Mouse (Mus musculus): ENCODE measurements around the gene Fbxl13. TPM values are rescaled to one million over a fixed set of nuclear protein-coding genes. Genes with fewer than 3 reads are reported as not detected.

Fbxl13 gene
- polyA plus RNA-seq, 1 experiment from 2014 or later: 0.26 TPM

DNA sequence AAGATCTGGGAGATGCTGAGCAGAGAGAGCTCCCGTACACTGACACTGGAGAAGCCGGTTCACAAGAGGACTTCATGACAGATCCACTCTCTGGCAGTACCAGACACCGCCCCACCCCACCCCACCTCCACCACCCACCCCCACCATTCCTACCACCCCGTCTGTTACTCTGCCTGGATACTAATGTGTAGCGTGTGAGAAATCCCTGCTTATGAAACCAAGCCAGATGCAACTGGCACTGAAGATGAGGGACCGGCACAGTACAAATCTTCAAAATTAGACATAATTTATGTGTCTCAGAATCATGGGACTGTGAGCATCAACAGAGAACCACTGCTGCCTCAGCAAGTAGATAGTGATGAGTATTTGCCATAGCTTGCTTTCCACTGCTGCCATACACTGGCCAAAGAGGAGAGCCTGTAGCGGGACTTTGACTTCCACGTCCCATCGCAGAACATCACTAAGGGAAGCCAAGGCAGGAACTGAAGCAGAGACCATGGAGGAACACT, 52.2 kb downstream of the Fbxl13 start:
- Histone ChIP-seq H3K9me3 (no peaks in the 10 kb centered on the region), H3K27me3 (ENCODE audit: insufficient read depth, poor library complexity, severe bottlenecking) (no peaks in the 10 kb centered on the region), H3K4me3 (no peak overlapping the region), H3K27ac (no peak overlapping the region), H3K4me1 (0 out of 2 replicates have a peak, but pooled peaks cover 1% of the 10 kb centered on the region), H3K36me3 (no peaks in the 10 kb centered on the region)
- 81% methylated on average over 9 of the region's 9 CpGs for WGBS
- no peak for DNase-seq (ENCODE audit: low spot score)

DNA sequence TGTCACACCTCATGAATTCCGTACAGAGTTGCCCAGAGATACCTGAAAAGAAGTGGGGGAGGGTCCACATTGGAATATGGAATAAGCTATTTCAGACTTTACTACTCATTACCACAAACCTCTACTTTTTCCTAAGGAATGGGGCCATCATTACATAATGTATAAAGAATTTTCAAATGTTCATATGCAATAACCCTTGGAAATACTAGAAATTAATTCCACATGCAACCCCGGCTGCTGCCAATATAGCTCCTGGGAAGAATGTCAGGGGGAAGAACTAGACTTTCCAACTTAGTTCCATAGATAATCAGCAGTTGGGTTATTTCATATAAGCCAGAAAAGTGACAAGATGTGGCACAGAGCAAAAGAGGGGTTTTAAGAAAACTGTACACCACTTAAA, 53.3 kb downstream of the Fbxl13 start:
- Histone ChIP-seq H3K27me3 (ENCODE audit: insufficient read depth, poor library complexity, severe bottlenecking) (no peaks in the 10 kb centered on the region), H3K36me3 (no peaks in the 10 kb centered on the region), H3K4me1 (0 out of 2 replicates have a peak, but pooled peaks cover 6% of the 10 kb centered on the region), H3K27ac (no peak overlapping the region), H3K4me3 (no peak overlapping the region), H3K9me3 (no peaks in the 10 kb centered on the region)
- no peak for DNase-seq (ENCODE audit: low spot score)
- WGBS: 77% methylated on average over 2 of the region's 2 CpGs

DNA sequence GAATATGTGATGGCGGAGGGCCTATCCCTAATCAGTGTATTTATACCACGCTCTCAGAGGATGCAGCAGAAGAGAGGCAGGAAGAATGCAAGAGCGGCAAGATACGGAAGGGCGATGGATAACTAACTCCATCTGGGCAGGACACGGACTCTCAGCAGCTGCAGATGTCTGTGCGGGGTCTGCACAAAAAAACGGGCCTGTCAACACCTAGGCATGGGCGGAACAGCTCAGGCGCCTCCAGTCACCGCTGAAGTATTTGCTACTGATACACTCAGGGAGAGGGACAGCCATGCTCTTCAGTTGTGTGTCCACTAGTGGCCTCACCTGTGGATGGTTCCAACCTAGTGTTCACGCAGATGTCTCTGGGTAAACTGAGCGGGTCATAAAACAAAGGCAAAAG, 57.2 kb downstream of the Fbxl13 start:
- no peaks in the 10 kb centered on the region for H3K36me3 ChIP-seq
- H3K27ac ChIP-seq: no peak overlapping the region
- H3K4me3 ChIP-seq: 0 out of 2 replicates have a peak overlapping the region, but pooled peaks have one; percentile 12
- no peaks in the 10 kb centered on the region for H3K9me3 ChIP-seq
- H3K4me1 ChIP-seq: 0 out of 2 replicates have a peak, but pooled peaks cover 6% of the 10 kb centered on the region
- 47% methylated on average over 13 of the region's 13 CpGs for WGBS
- H3K27me3 ChIP-seq (ENCODE audit: insufficient read depth, poor library complexity, severe bottlenecking): no peaks in the 10 kb centered on the region
- DNase-seq (ENCODE audit: low spot score): peak; percentile 83

DNA sequence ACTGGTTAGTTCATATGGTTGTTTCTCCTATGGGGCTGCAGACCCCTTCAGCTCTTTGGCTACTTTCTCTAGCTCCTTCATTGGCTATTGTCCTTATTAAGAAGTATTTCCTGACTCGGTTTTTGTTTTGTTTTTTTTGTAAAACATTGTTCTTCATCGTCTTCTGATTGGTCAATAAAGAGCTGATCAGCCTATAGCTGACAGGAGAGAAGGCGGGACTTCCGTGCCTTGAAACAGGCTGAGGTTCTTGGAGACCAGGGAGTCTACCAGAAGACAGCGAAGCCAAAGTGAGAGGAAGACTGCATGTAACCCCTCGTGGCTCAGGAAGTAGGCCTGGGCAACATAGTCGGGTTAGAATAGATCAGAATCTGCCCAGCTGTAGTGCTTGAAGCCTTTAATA, 57.8 kb downstream of the Fbxl13 start:
- peaks cover 8% of the 10 kb centered on the region; the same call in 1 of the 2 replicates for H3K4me1 ChIP-seq
- 63% methylated on average over 7 of the region's 7 CpGs for WGBS
- H3K36me3 ChIP-seq: no peaks in the 10 kb centered on the region
- H3K27me3 ChIP-seq (ENCODE audit: insufficient read depth, poor library complexity, severe bottlenecking): no peaks in the 10 kb centered on the region
- DNase-seq (ENCODE audit: low spot score): no peak
- H3K27ac ChIP-seq: no peak overlapping the region
- no peaks in the 10 kb centered on the region for H3K9me3 ChIP-seq
- no peak overlapping the region for H3K4me3 ChIP-seq

DNA sequence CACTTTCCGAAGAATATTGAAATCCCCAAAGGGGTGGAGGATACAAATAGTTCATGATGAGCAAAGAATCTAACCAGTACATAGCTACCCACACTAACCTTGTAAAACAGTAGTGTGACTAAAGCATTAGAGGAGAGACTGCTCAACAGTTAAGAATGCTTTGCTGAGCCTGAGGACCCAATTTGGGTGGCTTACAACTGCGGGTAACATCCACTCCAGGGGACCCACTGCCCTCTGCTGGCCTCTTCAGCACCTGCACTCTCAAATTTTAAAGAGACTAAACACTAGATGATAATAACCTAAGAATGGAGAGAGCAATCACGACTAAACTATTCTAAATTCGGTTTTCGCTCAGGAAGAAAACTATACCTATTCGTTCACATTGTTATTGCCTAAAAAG, 58.7 kb downstream of the Fbxl13 start:
- Histone ChIP-seq H3K4me1 (peaks cover 11% of the 10 kb centered on the region; the same call in 1 of the 2 replicates), H3K27me3 (ENCODE audit: insufficient read depth, poor library complexity, severe bottlenecking) (no peaks in the 10 kb centered on the region), H3K9me3 (no peaks in the 10 kb centered on the region), H3K36me3 (no peaks in the 10 kb centered on the region), H3K4me3 (no peak overlapping the region), H3K27ac (no peak overlapping the region)
- WGBS: 51% methylated on average over 6 of the region's 6 CpGs
- no peak for DNase-seq (ENCODE audit: low spot score)

DNA sequence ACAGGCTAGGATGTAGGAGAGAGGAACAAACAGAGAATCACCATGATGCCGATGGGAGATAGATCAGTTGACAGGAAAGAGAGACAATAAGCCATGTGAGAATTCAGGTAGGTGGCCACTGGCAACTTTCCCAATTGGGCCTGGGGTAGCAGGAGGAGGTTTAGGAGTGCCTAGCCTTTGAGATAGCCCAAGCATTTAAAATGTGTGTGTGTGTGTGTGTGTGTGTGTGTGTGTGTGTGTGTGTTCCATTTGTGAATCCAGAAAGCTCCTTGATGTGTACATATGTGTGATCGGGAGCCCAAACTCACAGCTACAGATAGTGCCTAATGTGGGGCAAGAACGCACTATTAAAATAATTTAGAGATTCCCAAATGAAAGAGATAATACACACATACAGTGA, 67.3 kb downstream of the Fbxl13 start:
- no peaks in the 10 kb centered on the region for H3K27me3 ChIP-seq (ENCODE audit: insufficient read depth, poor library complexity, severe bottlenecking)
- DNase-seq (ENCODE audit: low spot score): no peak
- H3K4me3 ChIP-seq: no peak overlapping the region
- WGBS: 80% methylated on average over 3 of the region's 3 CpGs
- no peak overlapping the region for H3K27ac ChIP-seq
- H3K36me3 ChIP-seq: no peaks in the 10 kb centered on the region
- no peaks in the 10 kb centered on the region for H3K9me3 ChIP-seq
- H3K4me1 ChIP-seq: peaks cover 13% of the 10 kb centered on the region; the same call in 1 of the 2 replicates

DNA sequence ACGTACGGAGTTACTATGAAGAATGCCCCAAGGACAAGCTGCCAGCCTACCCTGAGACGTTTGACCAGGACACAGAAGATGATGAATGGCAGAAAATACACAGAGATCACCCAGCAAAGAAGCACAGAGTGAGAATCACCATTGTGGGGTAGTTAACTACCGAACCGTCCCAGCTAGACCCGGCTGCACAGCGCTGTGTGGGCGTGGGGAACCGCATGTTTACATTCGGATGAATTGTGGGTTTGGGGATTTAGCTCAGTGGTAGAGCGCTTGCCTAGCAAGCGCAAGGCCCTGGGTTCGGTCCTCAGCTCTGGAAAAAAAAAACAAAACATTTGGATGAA, 70.3 kb downstream of the Fbxl13 start:
- Histone ChIP-seq H3K27ac (no peak overlapping the region), H3K4me3 (no peak overlapping the region), H3K4me1 (peaks cover 11% of the 10 kb centered on the region; the same call in 1 of the 2 replicates), H3K36me3 (no peaks in the 10 kb centered on the region), H3K27me3 (ENCODE audit: insufficient read depth, poor library complexity, severe bottlenecking) (no peaks in the 10 kb centered on the region), H3K9me3 (no peaks in the 10 kb centered on the region)
- no peak for DNase-seq (ENCODE audit: low spot score)
- 85% methylated on average over 13 of the region's 13 CpGs for WGBS

DNA sequence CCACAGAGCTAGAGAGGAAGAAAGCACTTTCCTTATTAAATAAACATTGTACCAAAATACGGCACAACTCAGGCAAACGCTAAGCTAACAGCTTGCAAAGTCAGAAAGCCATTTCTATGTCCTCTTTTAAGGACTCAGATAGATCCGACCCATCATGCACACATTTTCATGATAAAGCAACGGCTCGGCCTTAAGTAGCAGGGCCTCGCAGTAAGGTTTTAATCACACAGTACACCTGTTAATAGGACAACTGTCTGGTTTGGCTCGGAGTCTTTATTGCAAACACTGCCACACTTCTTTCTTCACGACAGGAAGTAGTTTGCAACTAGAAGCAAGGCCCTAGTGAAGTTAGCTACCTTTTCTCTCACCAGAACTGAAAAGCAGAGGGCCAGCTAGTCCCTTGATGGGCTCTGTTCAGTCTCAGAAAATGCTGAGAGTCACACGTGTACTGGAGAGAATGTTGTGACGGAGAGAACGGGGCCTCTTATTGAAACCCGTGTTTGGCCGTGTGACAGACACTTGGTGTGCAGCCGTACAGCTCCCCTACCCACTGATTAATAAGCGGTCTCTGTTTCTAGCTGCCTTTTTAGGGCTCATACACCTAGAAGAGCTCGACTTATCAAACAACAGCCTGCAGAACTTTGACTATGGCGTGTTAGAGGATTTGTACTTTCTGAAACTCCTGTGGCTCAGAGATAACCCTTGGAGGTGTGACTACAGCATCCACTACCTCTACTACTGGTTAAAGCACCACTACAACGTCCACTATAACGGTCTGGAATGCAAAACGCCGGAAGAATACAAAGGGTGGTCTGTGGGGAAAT, 70.8 kb downstream of the Fbxl13 start:
- Histone ChIP-seq H3K36me3 (no peaks in the 10 kb centered on the region), H3K27ac (peak overlapping the region; percentile 29; the same call in 1 of the 2 replicates), H3K9me3 (no peaks in the 10 kb centered on the region), H3K4me3 (no peak overlapping the region), H3K27me3 (ENCODE audit: insufficient read depth, poor library complexity, severe bottlenecking) (no peaks in the 10 kb centered on the region), H3K4me1 (peaks cover 11% of the 10 kb centered on the region; the same call in 1 of the 2 replicates)
- WGBS: 68% methylated on average over 21 of the region's 21 CpGs
- no peak for DNase-seq (ENCODE audit: low spot score)

DNA sequence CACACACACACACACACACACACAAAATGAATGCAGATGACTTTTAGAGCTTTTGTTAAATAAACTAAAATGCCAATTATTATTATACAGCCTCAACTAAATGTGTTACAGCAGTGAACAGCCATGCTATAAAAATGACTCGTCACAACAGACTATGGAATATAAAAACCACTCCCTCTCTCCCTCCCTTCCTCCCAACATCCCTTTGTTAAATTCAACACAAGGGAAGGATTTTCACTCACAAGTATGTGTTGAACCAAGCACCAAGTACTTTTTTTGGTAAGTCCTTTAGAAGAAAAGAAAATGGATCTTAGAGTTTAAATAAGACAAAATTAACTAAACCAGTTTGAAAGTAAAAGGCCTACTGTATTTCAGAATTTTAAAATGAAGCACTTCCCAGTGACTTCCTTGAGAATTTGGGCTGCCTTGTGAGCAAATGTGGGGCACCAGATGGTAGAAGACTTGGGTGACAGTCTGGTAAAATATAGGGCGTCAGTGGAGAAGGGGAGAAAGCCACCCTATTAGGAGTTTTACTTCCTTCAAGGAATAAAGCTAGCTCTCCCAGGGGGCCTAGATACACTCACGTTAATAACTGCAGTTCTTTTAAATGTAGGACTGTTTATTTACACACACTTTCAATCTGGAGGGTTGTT, 72.5 kb downstream of the Fbxl13 start:
- H3K27ac ChIP-seq: no peak overlapping the region
- H3K27me3 ChIP-seq (ENCODE audit: insufficient read depth, poor library complexity, severe bottlenecking): no peaks in the 10 kb centered on the region
- DNase-seq (ENCODE audit: low spot score): no peak
- no peaks in the 10 kb centered on the region for H3K9me3 ChIP-seq
- WGBS: 83% methylated on average over 3 of the region's 3 CpGs
- peaks cover 11% of the 10 kb centered on the region; the same call in 1 of the 2 replicates for H3K4me1 ChIP-seq
- no peak overlapping the region for H3K4me3 ChIP-seq
- H3K36me3 ChIP-seq: no peaks in the 10 kb centered on the region

DNA sequence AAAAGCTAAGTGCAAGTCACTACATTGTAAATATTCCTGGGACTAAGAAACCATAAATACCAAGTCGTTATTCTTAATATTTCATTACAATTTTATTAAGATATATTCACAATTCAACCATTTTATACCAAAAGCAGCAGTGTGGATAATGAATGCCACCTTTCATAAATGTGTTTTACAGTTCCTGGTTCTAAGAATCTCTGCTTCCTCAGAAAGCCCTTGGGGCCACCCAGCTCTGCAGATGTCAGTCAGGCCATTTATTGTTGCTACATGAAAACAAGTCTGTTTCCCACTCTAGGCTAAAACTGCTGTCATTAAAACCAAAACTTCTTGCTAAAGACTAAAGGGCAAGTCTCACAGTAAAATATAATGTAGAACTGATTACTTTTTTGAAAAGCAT, 77.7 kb downstream of the Fbxl13 start:
- H3K27me3 ChIP-seq (ENCODE audit: insufficient read depth, poor library complexity, severe bottlenecking): no peaks in the 10 kb centered on the region
- 68% methylated on average over 1 of the region's 1 CpGs for WGBS
- H3K9me3 ChIP-seq: no peaks in the 10 kb centered on the region
- H3K27ac ChIP-seq: no peak overlapping the region
- no peak overlapping the region for H3K4me3 ChIP-seq
- H3K36me3 ChIP-seq: no peaks in the 10 kb centered on the region
- peaks cover 7% of the 10 kb centered on the region; the same call in 1 of the 2 replicates for H3K4me1 ChIP-seq
- DNase-seq (ENCODE audit: low spot score): no peak

DNA sequence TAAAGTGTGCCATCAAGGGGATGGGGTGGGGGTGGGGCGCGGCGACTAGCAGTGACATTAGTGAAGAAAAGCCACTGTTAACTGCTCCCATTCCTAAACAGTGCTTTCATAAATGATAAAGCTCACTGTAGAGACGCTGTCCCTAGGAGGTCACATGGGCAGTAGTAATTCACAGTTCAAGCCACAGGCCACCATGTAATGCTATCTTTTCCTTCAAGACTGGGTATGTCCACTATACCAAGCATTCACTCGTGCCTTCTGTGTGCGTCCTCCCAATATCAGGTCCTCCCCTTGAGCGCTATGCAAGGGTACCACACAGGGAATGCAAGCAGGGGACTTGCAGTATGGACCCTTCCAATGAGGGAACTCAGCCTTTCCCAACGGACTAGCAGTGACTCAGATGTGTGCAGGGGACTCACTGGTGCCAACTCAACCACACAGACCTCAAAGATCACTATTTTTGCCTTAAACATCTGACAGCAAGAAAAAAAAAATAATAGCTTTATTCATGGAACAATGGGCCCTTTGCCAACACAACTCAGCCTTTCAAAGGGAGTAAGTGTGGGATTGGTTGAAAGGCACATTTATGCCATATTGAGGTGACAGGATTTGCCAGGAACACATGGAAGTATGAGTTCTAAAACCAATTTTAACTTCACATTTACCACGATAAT, 79.9 kb downstream of the Fbxl13 start:
- DNase-seq (ENCODE audit: low spot score): no peak
- H3K27ac ChIP-seq: no peak overlapping the region
- H3K27me3 ChIP-seq (ENCODE audit: insufficient read depth, poor library complexity, severe bottlenecking): no peaks in the 10 kb centered on the region
- peaks cover 10% of the 10 kb centered on the region; the same call in 1 of the 2 replicates for H3K4me1 ChIP-seq
- H3K36me3 ChIP-seq: no peaks in the 10 kb centered on the region
- no peak overlapping the region for H3K4me3 ChIP-seq
- WGBS: 84% methylated on average over 9 of the region's 9 CpGs
- H3K9me3 ChIP-seq: no peaks in the 10 kb centered on the region

DNA sequence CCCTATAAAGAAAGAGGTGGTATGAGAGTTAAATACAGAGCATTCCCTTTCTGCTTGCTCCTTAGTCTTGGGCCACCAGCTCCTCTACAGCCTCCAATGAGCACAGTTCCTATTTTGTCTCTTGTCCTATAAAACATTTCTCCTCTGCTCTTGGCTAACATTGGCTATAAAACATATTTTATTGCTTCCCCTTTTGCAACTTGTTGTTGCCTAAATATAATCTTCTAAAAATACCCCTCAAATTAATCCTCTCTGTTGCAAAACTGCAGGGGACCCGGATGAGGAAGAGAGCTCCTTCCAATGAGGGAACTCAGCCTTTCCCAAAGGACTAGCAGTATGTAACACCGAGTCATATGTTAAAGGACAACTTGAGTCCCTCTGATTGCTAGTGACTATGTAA, 81.5 kb downstream of the Fbxl13 start:
- DNase-seq (ENCODE audit: low spot score): no peak
- WGBS: 83% methylated on average over 2 of the region's 2 CpGs

DNA sequence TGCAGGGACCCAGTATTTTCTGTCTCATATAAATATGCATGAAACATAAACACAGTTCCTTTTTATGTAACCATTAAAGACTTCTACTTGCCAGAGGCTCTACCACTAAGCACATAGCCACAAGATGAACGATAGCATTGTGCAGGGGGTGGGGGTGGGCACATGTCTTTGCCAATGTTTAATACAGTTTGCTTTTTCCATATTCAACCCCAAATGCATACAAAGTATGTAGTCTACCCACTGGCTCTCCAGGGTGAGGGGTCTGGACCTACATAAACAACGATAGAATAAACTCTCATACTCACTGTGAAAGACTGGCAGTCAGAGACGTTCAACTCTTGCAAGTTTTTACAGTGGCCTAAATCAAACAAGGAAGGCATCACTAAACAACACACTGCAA, 88.9 kb downstream of the Fbxl13 start:
- WGBS: 89% methylated on average over 3 of the region's 3 CpGs
- 0 out of 2 replicates have a peak, but pooled peaks cover 13% of the 10 kb centered on the region for H3K4me1 ChIP-seq
- H3K36me3 ChIP-seq: no peaks in the 10 kb centered on the region
- H3K9me3 ChIP-seq: no peaks in the 10 kb centered on the region
- no peak overlapping the region for H3K4me3 ChIP-seq
- H3K27me3 ChIP-seq (ENCODE audit: insufficient read depth, poor library complexity, severe bottlenecking): no peaks in the 10 kb centered on the region
- H3K27ac ChIP-seq: no peak overlapping the region
- DNase-seq (ENCODE audit: low spot score): no peak

More for the DNA sequence above, 81.5 kb downstream of the Fbxl13 start:
- Histone ChIP-seq H3K36me3 (no peaks in the 10 kb centered on the region), H3K27me3 (ENCODE audit: insufficient read depth, poor library complexity, severe bottlenecking) (no peaks in the 10 kb centered on the region), H3K27ac (no peak overlapping the region), H3K4me1 (peaks cover 13% of the 10 kb centered on the region; the same call in 1 of the 2 replicates), H3K4me3 (no peak overlapping the region), H3K9me3 (no peaks in the 10 kb centered on the region)

Measured in heart, embryonic 10.5 days (tissue).